Mouse (Mus musculus): ENCODE data around the gene Cers3. TPM values are rescaled to one million over a fixed set of nuclear protein-coding genes. Genes with fewer than 3 reads are reported as not detected.

The Cers3 gene
- 0.81 and 1.3 TPM in 2 replicates for total RNA-seq (2014; rRNA removed)
- polyA plus RNA-seq (2015; fragmentation: Nextera tagmentation; extraction: Ambion mirVana) = 0.69 and 0.77 TPM in 2 replicates

DNA sequence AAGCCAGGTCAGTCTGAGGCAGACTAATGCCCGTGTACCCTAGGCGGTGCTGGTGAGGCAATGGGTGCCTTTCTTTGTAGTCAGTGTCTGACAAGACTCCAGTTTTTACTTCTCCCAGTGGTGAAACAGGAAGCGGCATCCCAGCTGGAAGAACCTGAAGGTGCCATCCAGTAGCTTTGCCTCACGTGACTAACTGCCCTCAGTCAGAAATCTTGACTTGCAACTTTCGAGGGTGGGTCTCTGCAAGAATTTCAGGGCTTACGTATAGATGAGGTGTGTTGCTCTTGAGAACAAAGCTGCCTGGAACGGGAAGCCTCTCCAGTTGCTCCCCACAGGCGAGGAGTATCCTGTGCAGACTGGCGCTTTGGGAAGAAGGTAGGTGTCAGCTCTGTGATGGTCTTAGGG, at the start of gene Cers3:
Cers3 (plus strand) TSS at position 128 of the 405 bp plus-strand sequence.
- DNase-seq = no peak
- Histone ChIP-seq H3K9ac (no peak within 1 kb of the TSS), H3K9me3 (ENCODE audit: low read length) (no peaks in the 10 kb centered on the region), H3K27ac (ENCODE audit: low read depth, low read length) (no peak within 1 kb of the TSS), H3K36me3 (ENCODE audit: insufficient read depth) (no peaks in the 10 kb centered on the region), H3K4me3 (ENCODE audit: low read depth, low read length) (no peak within 1 kb of the TSS), H3K27me3 (ENCODE audit: insufficient read depth, low read length) (no peaks in the 10 kb centered on the region), H3K4me1 (ENCODE audit: insufficient read depth) (no peaks in the 10 kb centered on the region), H3K4me2 (ENCODE audit: low read depth) (no peak within 1 kb of the TSS)
- no peak for TF ChIP-seq CTCF (IDR thresholded peaks at IDR 0.05; ENCODE audit: low read depth)
- 80% methylated on average over 9 of the region's 9 CpGs for WGBS
- ATAC-seq = no peak

DNA sequence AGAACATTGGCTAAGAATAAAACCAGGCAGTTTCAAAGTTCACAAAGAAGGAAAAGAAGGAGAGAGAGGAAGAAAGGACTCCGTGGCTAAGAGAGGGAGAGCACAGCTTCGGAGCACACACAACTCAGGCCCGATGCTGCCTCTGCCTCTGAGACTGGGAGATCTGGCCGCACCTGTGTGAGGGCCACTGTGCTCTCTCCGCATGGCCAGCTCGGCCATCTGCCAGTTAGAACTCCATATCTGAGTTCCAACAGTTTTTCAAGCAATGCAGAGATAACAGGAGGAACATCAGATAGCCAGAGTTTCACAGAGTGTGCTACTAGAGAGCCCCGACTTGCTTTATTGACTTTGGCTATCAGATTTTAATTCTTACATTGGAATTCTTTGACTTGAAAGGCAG, 48.8 kb upstream of the Cers3 start:
- Histone ChIP-seq H3K9me3 (ENCODE audit: low read length) (no peaks in the 10 kb centered on the region), H3K9ac (no peak overlapping the region), H3K36me3 (ENCODE audit: insufficient read depth) (peaks cover 12% of the 10 kb centered on the region; the same call in 1 of the 2 replicates), H3K4me3 (ENCODE audit: low read depth, low read length) (no peak overlapping the region), H3K4me1 (ENCODE audit: insufficient read depth) (0 out of 2 replicates have a peak, but pooled peaks cover 3% of the 10 kb centered on the region), H3K27ac (ENCODE audit: low read depth, low read length) (no peak overlapping the region), H3K27me3 (ENCODE audit: insufficient read depth, low read length) (no peaks in the 10 kb centered on the region), H3K4me2 (ENCODE audit: low read depth) (no peak overlapping the region)
- TF ChIP-seq CTCF (IDR thresholded peaks at IDR 0.05; ENCODE audit: low read depth) = no peak
- no peak for ATAC-seq
- WGBS = 84% methylated on average over 7 of the region's 7 CpGs
- DNase-seq = no peak

DNA sequence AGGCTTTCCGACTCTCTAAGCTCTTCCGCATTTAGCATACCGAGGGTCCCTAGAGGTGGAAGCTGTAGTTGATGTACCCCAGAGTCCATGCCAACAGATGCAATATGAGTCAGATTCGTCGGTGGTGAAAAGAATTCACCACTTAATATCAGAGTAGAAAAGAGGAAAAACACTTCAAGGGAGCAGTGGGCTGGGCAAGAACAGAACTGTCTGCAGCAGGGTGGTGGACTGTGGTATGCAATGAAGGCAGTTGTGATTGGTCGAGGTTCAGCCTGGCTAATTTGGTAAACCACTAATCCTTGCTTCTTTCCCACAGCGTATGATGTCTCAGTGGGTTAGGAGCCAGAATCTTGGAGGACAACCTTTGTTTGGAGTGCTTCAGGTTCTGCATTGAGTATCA, 40.6 kb upstream of the Cers3 start:
- Histone ChIP-seq H3K9ac (no peak overlapping the region), H3K27ac (ENCODE audit: low read depth, low read length) (no peak overlapping the region), H3K4me2 (ENCODE audit: low read depth) (no peak overlapping the region), H3K27me3 (ENCODE audit: insufficient read depth, low read length) (no peaks in the 10 kb centered on the region), H3K36me3 (ENCODE audit: insufficient read depth) (0 out of 2 replicates have a peak, but pooled peaks cover 27% of the 10 kb centered on the region), H3K9me3 (ENCODE audit: low read length) (no peaks in the 10 kb centered on the region), H3K4me1 (ENCODE audit: insufficient read depth) (no peaks in the 10 kb centered on the region), H3K4me3 (ENCODE audit: low read depth, low read length) (no peak overlapping the region)
- WGBS = 95% methylated on average over 7 of the region's 7 CpGs
- no peak for TF ChIP-seq CTCF (IDR thresholded peaks at IDR 0.05; ENCODE audit: low read depth)
- no peak for ATAC-seq
- DNase-seq = no peak

DNA sequence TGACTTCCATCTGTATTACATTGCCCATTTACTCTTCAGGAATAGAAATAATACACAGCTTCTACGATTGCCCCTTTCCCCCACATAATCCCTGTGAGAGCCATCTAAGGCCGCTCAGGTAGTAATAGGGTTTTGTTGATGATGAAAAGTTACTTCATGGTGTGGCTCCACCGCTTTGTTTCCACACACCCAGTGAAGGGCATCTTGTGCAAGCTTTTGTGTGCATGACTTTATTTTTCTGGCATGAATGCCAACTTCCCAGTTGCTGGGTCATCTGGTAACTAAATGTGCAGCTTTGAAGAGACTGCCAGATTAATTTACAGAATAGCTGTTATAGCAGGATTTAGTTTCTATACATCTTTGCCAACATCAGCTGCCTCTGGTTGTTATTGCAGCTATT, 38.7 kb upstream of the Cers3 start:
- Histone ChIP-seq H3K4me2 (ENCODE audit: low read depth) (no peak overlapping the region), H3K4me1 (ENCODE audit: insufficient read depth) (no peaks in the 10 kb centered on the region), H3K4me3 (ENCODE audit: low read depth, low read length) (no peak overlapping the region), H3K9me3 (ENCODE audit: low read length) (no peaks in the 10 kb centered on the region), H3K27me3 (ENCODE audit: insufficient read depth, low read length) (no peaks in the 10 kb centered on the region), H3K9ac (no peak overlapping the region), H3K27ac (ENCODE audit: low read depth, low read length) (no peak overlapping the region), H3K36me3 (ENCODE audit: insufficient read depth) (peaks cover 28% of the 10 kb centered on the region)
- DNase-seq (no peak), ATAC-seq (no peak)
- TF ChIP-seq CTCF (IDR thresholded peaks at IDR 0.05; ENCODE audit: low read depth) = no peak
- WGBS = 86% methylated on average over 3 of the region's 3 CpGs

DNA sequence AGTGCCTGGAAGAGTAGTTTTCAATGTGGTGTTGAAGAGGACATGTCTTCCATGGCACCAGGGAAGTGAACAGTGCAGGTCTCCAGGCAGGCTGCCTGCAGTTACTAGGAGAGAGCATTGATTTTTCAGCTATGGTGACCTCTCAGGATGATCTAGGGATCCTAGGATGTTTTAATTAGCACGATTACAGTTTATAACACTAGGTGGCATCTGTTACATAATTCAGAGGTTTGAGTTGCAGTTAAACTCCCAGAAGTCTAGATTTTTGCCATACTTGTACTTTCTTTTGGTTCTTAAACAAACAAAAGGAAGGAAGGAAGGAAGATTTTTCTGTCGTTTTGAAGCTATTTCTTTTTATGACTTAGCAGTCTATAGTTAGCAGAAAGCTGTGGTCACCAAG, 32.1 kb upstream of the Cers3 start:
- H3K27ac ChIP-seq (ENCODE audit: low read depth, low read length) = no peak overlapping the region
- 60% methylated on average over 2 of the region's 2 CpGs for WGBS
- H3K4me3 ChIP-seq (ENCODE audit: low read depth, low read length) = no peak overlapping the region
- no peaks in the 10 kb centered on the region for H3K27me3 ChIP-seq (ENCODE audit: insufficient read depth, low read length)
- peak; percentile 41 for DNase-seq
- H3K36me3 ChIP-seq (ENCODE audit: insufficient read depth) = peaks cover 44% of the 10 kb centered on the region
- no peaks in the 10 kb centered on the region for H3K9me3 ChIP-seq (ENCODE audit: low read length)
- H3K4me1 ChIP-seq (ENCODE audit: insufficient read depth) = no peaks in the 10 kb centered on the region
- no peak overlapping the region for H3K4me2 ChIP-seq (ENCODE audit: low read depth)
- no peak overlapping the region for H3K9ac ChIP-seq
- TF ChIP-seq CTCF (IDR thresholded peaks at IDR 0.05; ENCODE audit: low read depth) = peak; percentile 59
- no peak for ATAC-seq

DNA sequence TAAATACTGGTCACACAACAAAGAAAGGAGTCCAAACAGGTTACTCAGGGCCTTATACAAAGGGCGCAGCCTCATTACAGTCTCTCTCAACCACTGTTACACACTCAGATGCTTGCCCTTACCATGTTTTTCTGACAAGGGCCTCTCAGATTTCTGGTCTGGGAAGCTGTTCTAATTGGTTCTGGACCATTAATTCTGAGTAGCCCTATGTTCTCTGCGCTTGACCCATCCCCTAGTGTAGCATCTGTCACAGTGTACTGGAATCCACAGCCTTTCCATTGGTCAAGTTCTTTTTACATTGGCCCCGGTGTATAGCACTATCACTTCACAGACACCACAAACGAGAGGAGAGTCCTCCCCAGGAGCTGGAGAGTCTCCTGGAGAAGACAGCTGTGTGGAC, 18.8 kb upstream of the Cers3 start:
- Histone ChIP-seq H3K4me1 (ENCODE audit: insufficient read depth) (no peaks in the 10 kb centered on the region), H3K27me3 (ENCODE audit: insufficient read depth, low read length) (no peaks in the 10 kb centered on the region), H3K9me3 (ENCODE audit: low read length) (peaks cover 1% of the 10 kb centered on the region; the same call in 1 of the 2 replicates), H3K4me2 (ENCODE audit: low read depth) (no peak overlapping the region), H3K36me3 (ENCODE audit: insufficient read depth) (peaks cover 11% of the 10 kb centered on the region; the same call in 1 of the 2 replicates), H3K9ac (no peak overlapping the region), H3K27ac (ENCODE audit: low read depth, low read length) (no peak overlapping the region), H3K4me3 (ENCODE audit: low read depth, low read length) (no peak overlapping the region)
- ATAC-seq (no peak), DNase-seq (no peak)
- no peak for TF ChIP-seq CTCF (IDR thresholded peaks at IDR 0.05; ENCODE audit: low read depth)
- 74% methylated on average over 4 of the region's 4 CpGs for WGBS

DNA sequence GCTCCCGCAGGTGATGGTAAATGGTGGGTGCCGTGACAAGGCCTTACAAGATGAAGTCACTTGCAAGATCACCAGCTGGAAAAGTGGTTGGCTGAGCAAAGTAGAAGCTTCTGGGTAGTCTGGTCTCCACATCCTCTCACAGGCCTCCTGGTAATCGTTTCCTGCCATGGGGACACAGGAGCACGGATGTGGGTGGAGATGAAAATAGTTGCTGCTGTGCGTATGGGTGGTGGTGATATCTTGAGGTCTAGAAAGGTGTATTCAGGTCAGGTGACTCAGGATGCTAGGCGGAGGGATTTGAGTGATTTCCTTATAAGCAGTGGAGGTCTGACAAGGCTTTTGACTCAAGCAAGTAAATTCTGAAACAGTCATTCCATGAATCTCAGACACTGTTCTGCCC, 18.4 kb upstream of the Cers3 start:
- Histone ChIP-seq H3K9ac (no peak overlapping the region), H3K4me1 (ENCODE audit: insufficient read depth) (no peaks in the 10 kb centered on the region), H3K27ac (ENCODE audit: low read depth, low read length) (no peak overlapping the region), H3K36me3 (ENCODE audit: insufficient read depth) (peaks cover 11% of the 10 kb centered on the region; the same call in 1 of the 2 replicates), H3K4me2 (ENCODE audit: low read depth) (no peak overlapping the region), H3K4me3 (ENCODE audit: low read depth, low read length) (no peak overlapping the region), H3K9me3 (ENCODE audit: low read length) (no peaks in the 10 kb centered on the region), H3K27me3 (ENCODE audit: insufficient read depth, low read length) (no peaks in the 10 kb centered on the region)
- no peak for TF ChIP-seq CTCF (IDR thresholded peaks at IDR 0.05; ENCODE audit: low read depth)
- WGBS = 89% methylated on average over 6 of the region's 6 CpGs
- no peak for ATAC-seq
- no peak for DNase-seq
